ENCODE assay signal across 11 mouse cellular contexts in genomic region chr9:122064937-122065673, GRCm38 (mm10). TPM values are rescaled to one million over a fixed set of nuclear protein-coding genes. Genes with fewer than 3 reads are reported as not detected.
A peak's percentile ranks its signal among the peaks of the same experiment; 100 is the strongest.
DNase-seq lines count a peak whose midpoint lies in the region; ATAC-seq and TF ChIP-seq lines count a peak whose summit lies in the region.
"Had no signal": no experiment of that assay in that cellular context is flagged by ENCODE, and none has a peak within 500 bp of the region (broad histone marks: within the 10 kb centered on the region; RNA-seq: fewer than 3 reads in every experiment).

No protein-coding gene starts in this region.

- DNase-seq in layer of hippocampus, adult 2 months (ENCODE audit: low spot score in 2 of 2) = no peak
- DNase-seq in layer of hippocampus, adult 11-12 months (ENCODE audit: low spot score) = no peak
- no peak for DNase-seq in heart, embryonic 10.5 days (ENCODE audit: low spot score)
- peak; percentile 83 for DNase-seq in kidney, adult 9 months
- DNase-seq in mesoderm, embryonic 11.5 days (ENCODE audit: low read depth, low spot score) = peak; percentile 32
- no peak for DNase-seq in right cerebral cortex, adult 18-20 months
- DNase-seq in right cerebral cortex, adult 2 months (ENCODE audit: low spot score in 2 of 2) = no peak

- no peak overlapping the region for H3K4me3 ChIP-seq in layer of hippocampus, adult 2 months
- no peak overlapping the region for H3K4me3 ChIP-seq in heart, embryonic 10.5 days
- H3K4me3 ChIP-seq: erythroblast, embryonic 14.5 days; neural tube, embryonic 13.5 days had no signal

- no peak for TF ChIP-seq CTCF in layer of hippocampus, adult 2 months (conservative IDR thresholded peaks at IDR 0.05)

- WGBS in heart, embryonic 10.5 days = 60% methylated on average over 13 of the region's 13 CpGs

- H3K4me1 ChIP-seq in heart, embryonic 10.5 days = 0 out of 2 replicates have a peak, but pooled peaks cover 8% of the 10 kb centered on the region
- H3K4me1 ChIP-seq: neural tube, embryonic 13.5 days had no signal

- no peaks in the 10 kb centered on the region for H3K27me3 ChIP-seq in heart, embryonic 10.5 days (ENCODE audit: insufficient read depth, poor library complexity, severe bottlenecking)
- H3K27me3 ChIP-seq: neural tube, embryonic 13.5 days had no signal

- no peaks in the 10 kb centered on the region for H3K36me3 ChIP-seq in heart, embryonic 10.5 days
- H3K36me3 ChIP-seq: neural tube, embryonic 13.5 days had no signal

- H3K27ac ChIP-seq in layer of hippocampus, adult 2 months = 0 out of 2 replicates have a peak overlapping the region, but pooled peaks have one; percentile 36
- peak overlapping the region; percentile 13; the same call in 1 of the 2 replicates for H3K27ac ChIP-seq in heart, embryonic 10.5 days
- H3K27ac ChIP-seq: macrophage; neural tube, embryonic 13.5 days had no signal

- H3K9me3 ChIP-seq in heart, embryonic 10.5 days = no peaks in the 10 kb centered on the region
- H3K9me3 ChIP-seq: neural tube, embryonic 13.5 days had no signal

- no peak for ATAC-seq in activated CD4-positive, CD25-positive, alpha-beta regulatory T cell, adult 4 months

RNA-seq across cellular contexts. Expression of gene Snrk, which starts 52.0 kb away (rescaled TPM):
- total RNA-seq in layer of hippocampus, adult 2 months (2021) = 100 to 1,000 TPM; 103 to 105 TPM
- 39.3 and 54.0 TPM in 2 replicates for polyA plus RNA-seq in heart, embryonic 10.5 days (2016; fragmentation: Nextera tagmentation; extraction: Ambion mirVana)
- polyA plus RNA-seq in activated CD4-positive, CD25-positive, alpha-beta regulatory T cell, adult 4 months (2017; shearing (Covaris generic)) = 10 to 100 TPM; 23.1 to 25.9 TPM

Comparison
In these comparisons a context has a peak if more than half of its experiments do, and no peak if none do; other contexts are left out.
1. DNase-seq: peak in kidney, adult 9 months (single experiment) and mesoderm, embryonic 11.5 days (single experiment); none in layer of hippocampus, adult 2 months (0 of 2), layer of hippocampus, adult 11-12 months (single experiment), heart, embryonic 10.5 days (single experiment), right cerebral cortex, adult 18-20 months (single experiment) and right cerebral cortex, adult 2 months (0 of 2).